Mouse (Mus musculus) liver, adult 2 months (tissue): Measurements from ENCODE around the gene Ceacam18.
"Not testable (repeated sequence)": the region's sequence is repeated elsewhere in the genome, so short reads cannot be mapped to it uniquely, and the experiment has no call there.

Experiments used
- CTCF ChIP-seq: fragments of 200-500 bp; IDR thresholded peaks from 2 replicates; pipeline ENCODE4 v1.5.1; 2011; ENCODE audit warnings: low read depth, low read length, control low read depth
- POLR2A ChIP-seq: fragments of 200-500 bp; IDR thresholded peaks from 2 replicates; pipeline ENCODE4 v1.6.1; 2011; ENCODE audit warnings: low read length, control low read depth; ENCODE audit not compliant: insufficient read depth; ENCODE audit errors: extremely low read depth

DNA sequence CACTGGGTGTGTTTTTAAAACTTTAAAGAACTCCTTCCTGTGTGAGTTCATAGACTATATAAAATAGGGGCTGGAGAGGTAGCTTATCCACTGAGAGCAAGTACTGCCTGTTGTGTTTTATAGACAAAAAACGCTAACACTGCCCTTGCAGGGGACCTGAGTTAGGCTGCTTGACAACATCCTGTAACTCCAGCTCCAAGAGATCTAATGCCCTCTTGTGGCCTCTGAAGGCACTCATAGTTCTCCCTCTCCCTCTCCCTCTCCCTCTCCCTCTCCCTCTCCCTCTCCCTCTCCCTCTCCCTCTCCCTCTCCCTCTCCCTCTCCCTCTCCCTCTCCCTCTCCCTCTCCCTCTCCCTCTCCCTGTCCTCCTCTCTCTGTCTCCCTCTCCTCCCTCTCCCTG, 48.0 kb downstream of the Ceacam18 start:
- not testable (repeated sequence) for TF ChIP-seq POLR2A, CTCF
